Comparison of ENCODE assay signal across 24 mouse cellular contexts in genomic region chr8:110431340-110431739, GRCm38 (mm10).
"Had no signal": no experiment of that assay in that cellular context is flagged by ENCODE, and none has a peak within 500 bp of the region (broad histone marks: within the 10 kb centered on the region; RNA-seq: fewer than 3 reads in every experiment).

No protein-coding gene starts in this region.

- H3K9ac ChIP-seq: embryonic facial prominence, embryonic 12.5 days; embryonic facial prominence, embryonic 13.5 days; embryonic facial prominence, embryonic 15.5 days; forebrain, embryonic 12.5 days; forebrain, embryonic 13.5 days; forebrain, embryonic 15.5 days; forebrain, postnatal 0 days had no signal

- H3K9me3 ChIP-seq: embryonic facial prominence, embryonic 10.5 days; embryonic facial prominence, embryonic 12.5 days; embryonic facial prominence, embryonic 13.5 days; embryonic facial prominence, embryonic 15.5 days; forebrain, embryonic 10.5 days; forebrain, embryonic 12.5 days; forebrain, embryonic 13.5 days; forebrain, embryonic 15.5 days; heart, embryonic 10.5 days had no signal

- H3K4me2 ChIP-seq: embryonic facial prominence, embryonic 12.5 days; embryonic facial prominence, embryonic 13.5 days; embryonic facial prominence, embryonic 15.5 days; forebrain, embryonic 12.5 days; forebrain, embryonic 13.5 days; forebrain, embryonic 15.5 days had no signal

- DNase-seq: cerebellum, adult 9-10 months; cerebellum, adult 9-11 months; cerebellum, postnatal 10 days; cerebellum, postnatal 14 days; cerebellum, postnatal 25 days; cerebellum, postnatal 36 days; embryo, embryonic 11 days; forebrain, postnatal 0 days; gastrocnemius, adult 2 months; gastrocnemius, postnatal 10 days; gastrocnemius, postnatal 25 days; gastrocnemius, postnatal 36 days; heart, adult 18-20 months; heart, adult 2 months had no signal

- H3K4me3 ChIP-seq: embryonic facial prominence, embryonic 10.5 days; embryonic facial prominence, embryonic 12.5 days; embryonic facial prominence, embryonic 13.5 days; embryonic facial prominence, embryonic 15.5 days; erythroblast, embryonic 14.5 days; forebrain, embryonic 10.5 days; forebrain, embryonic 12.5 days; forebrain, embryonic 13.5 days; forebrain, embryonic 15.5 days; gastrocnemius, adult 2 months; heart, adult 2 months; heart, embryonic 10.5 days had no signal

- H3K4me1 ChIP-seq: embryonic facial prominence, embryonic 12.5 days; forebrain, embryonic 10.5 days; forebrain, embryonic 12.5 days; forebrain, embryonic 13.5 days; forebrain, embryonic 15.5 days; heart, embryonic 10.5 days had no signal

- H3K36me3 ChIP-seq: embryonic facial prominence, embryonic 10.5 days; embryonic facial prominence, embryonic 12.5 days; embryonic facial prominence, embryonic 13.5 days; embryonic facial prominence, embryonic 15.5 days; forebrain, embryonic 10.5 days; forebrain, embryonic 12.5 days; forebrain, embryonic 15.5 days; heart, embryonic 10.5 days had no signal

- H3K27me3 ChIP-seq: embryonic facial prominence, embryonic 12.5 days; embryonic facial prominence, embryonic 13.5 days; embryonic facial prominence, embryonic 15.5 days; forebrain, embryonic 12.5 days; forebrain, embryonic 13.5 days; forebrain, embryonic 15.5 days had no signal

- H3K27ac ChIP-seq: embryonic facial prominence, embryonic 10.5 days; embryonic facial prominence, embryonic 12.5 days; embryonic facial prominence, embryonic 13.5 days; embryonic facial prominence, embryonic 15.5 days; forebrain, embryonic 10.5 days; forebrain, embryonic 12.5 days; forebrain, embryonic 13.5 days; forebrain, embryonic 15.5 days; gastrocnemius, adult 2 months; heart, adult 2 months; heart, embryonic 10.5 days had no signal
